Mouse (Mus musculus) frontal cortex, postnatal 10 days (tissue): Measurements from ENCODE around the gene Krt14.

Source experiments
- DNase-seq, 2 experiments: peaks; one replicate each; pipeline ENCODE4 v3.0.0; 2022; ENCODE audit warnings: low spot score in 2 of 2, mixed read lengths in 1 of 2

The Krt14 gene

GRCm38 (mm10) chr11:100164392-100164791, 43.0 kb downstream of the Krt14 start:
- DNase-seq, result no peak

- DNase-seq, result no peak
Measured at GRCm38 (mm10) chr11:100157908-100158477, 49.4 kb downstream of the Krt14 start.

GRCm38 (mm10) chr11:100157331-100157730, 50.0 kb downstream of the Krt14 start:
- DNase-seq, result no peak

- no peak for DNase-seq
Measured at GRCm38 (mm10) chr11:100155497-100156255, 51.7 kb downstream of the Krt14 start.
